Mouse (Mus musculus): Measurements from ENCODE around the gene Abhd17b.

GRCm38 (mm10) chr19:21623410-21624147, 29.4 kb upstream of the Abhd17b start:
- TF ChIP-seq CTCF (IDR thresholded peaks at IDR 0.05; ENCODE audit: insufficient read depth, low read length) (no peak), POLR2A (IDR thresholded peaks at IDR 0.05; ENCODE audit: borderline replicate concordance, extremely low read depth, low read depth, low read length) (no peak)
